ENCODE assay signal across 8 mouse cellular contexts in the genomic region with DNA sequence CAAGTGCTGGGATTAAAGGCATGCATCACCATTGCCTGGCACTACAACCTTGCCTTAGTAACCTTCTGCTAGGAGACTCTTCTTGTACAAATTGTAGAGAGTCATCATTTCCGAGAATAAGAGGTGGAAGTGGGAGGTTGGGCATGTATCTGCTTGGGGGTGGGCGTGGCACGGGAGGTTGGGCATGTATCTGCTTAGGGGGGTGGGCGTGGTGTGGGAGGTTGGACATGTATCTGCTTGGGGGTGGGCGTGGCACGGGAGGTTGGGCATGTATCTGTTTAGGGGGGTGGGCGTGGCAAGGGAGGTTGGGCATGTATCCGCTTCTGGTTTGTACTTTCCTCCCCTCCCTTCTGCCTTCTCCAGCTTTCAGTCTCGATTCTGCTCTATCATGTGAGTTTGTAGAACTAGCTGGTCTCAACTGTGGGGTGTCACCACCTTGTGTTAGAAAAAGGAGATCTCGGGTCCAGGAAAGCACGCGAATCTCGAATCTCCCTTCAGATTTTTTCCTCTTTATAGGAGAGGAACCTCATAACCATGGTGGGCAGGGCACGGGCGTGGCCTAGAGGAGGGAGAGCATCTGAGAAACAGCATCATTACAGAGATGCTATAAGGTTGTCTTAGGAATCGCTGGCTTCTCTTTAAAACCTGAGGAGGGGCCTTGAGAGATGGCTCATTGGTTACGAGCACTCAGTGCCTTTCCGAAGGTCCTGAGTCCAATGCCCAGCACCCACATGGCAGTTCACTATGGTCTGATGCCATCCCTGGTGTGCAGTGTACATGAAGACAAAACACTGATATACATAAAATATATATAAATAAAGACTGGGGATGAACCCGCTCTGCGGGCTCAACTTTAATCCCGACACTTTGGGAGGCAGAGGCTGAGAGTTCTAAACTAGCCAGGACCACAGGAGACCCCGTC. TPM values are rescaled to one million over a fixed set of nuclear protein-coding genes. Genes with fewer than 3 reads are reported as not detected.
DNase-seq lines count a peak whose midpoint lies in the region; ATAC-seq and TF ChIP-seq lines count a peak whose summit lies in the region.

No protein-coding gene starts in this region.

- peak overlapping the region; percentile 64 for H3K9ac ChIP-seq in ES-Bruce4 (ENCODE audit: low read depth, poor library complexity, severe bottlenecking)
- no peak overlapping the region for H3K9ac ChIP-seq in hindbrain, embryonic 14.5 days

- H3K4me3 ChIP-seq in ES-Bruce4 (ENCODE audit: low read depth, low read length), result peak overlapping the region; percentile 59
- H3K4me3 ChIP-seq in hindbrain, embryonic 14.5 days (replicated peaks; ENCODE audit: low read length), result peak overlapping the region; percentile 18

- intact Hi-C loops in left cerebral cortex, postnatal 4 days (cut with DNase I), result no loop called here

- H3K4me1 ChIP-seq in ES-Bruce4 (ENCODE audit: control insufficient read depth, insufficient read depth, low read length), result peaks cover 5% of the 10 kb centered on the region
- peaks cover 2% of the 10 kb centered on the region; the same call in 1 of the 2 replicates for H3K4me1 ChIP-seq in hindbrain, embryonic 14.5 days (replicated peaks; ENCODE audit: control insufficient read depth, insufficient read depth, low read length)

- peak; percentile 58 for DNase-seq in brain, adult 2 months (ENCODE audit: low read depth, low spot score)
- DNase-seq in gastrocnemius, adult 18-20 months (ENCODE audit: low spot score), result peak; percentile 51
- DNase-seq in hindbrain, embryonic 14.5 days (ENCODE audit: low spot score), result no peak
- DNase-seq in left cerebral cortex, postnatal 4 days, result peak; percentile 58
- peak; percentile 77 for DNase-seq in mesoderm, embryonic 11.5 days (ENCODE audit: low read depth, low spot score)
- DNase-seq in right cerebral cortex, postnatal 4 days, result peak; percentile 45
- DNase-seq in yolk sac, embryonic 10.5 days (ENCODE audit: low spot score), result peak; percentile 86

- ATAC-seq in hindbrain, embryonic 14.5 days (ENCODE audit: low FRiP score), result 0 out of 2 replicates have a peak, but pooled peaks have one; percentile 48

- H3K4me2 ChIP-seq in hindbrain, embryonic 14.5 days (replicated peaks), result peak overlapping the region; percentile 49

- TF ChIP-seq CTCF in ES-Bruce4 (IDR thresholded peaks at IDR 0.05; ENCODE audit: low read depth, low read length), result no peak

- H3K36me3 ChIP-seq in ES-Bruce4 (ENCODE audit: control insufficient read depth, insufficient read depth, low read length, poor library complexity, severe bottlenecking), result no peaks in the 10 kb centered on the region
- H3K36me3 ChIP-seq in hindbrain, embryonic 14.5 days (replicated peaks; ENCODE audit: control insufficient read depth, insufficient read depth), result no peaks in the 10 kb centered on the region

- WGBS in hindbrain, embryonic 14.5 days, result 6% methylated on average over 22 of the region's 22 CpGs

- no peaks in the 10 kb centered on the region for H3K9me3 ChIP-seq in ES-Bruce4 (replicated peaks; ENCODE audit: control insufficient read depth, insufficient read depth, low read length, poor library complexity, severe bottlenecking)
- no peaks in the 10 kb centered on the region for H3K9me3 ChIP-seq in hindbrain, embryonic 14.5 days (ENCODE audit: control insufficient read depth, low read length)

- H3K27me3 ChIP-seq in ES-Bruce4 (ENCODE audit: control insufficient read depth, insufficient read depth, low read length, poor library complexity, severe bottlenecking), result no peaks in the 10 kb centered on the region
- H3K27me3 ChIP-seq in hindbrain, embryonic 14.5 days (ENCODE audit: control insufficient read depth, insufficient read depth, low read length), result no peaks in the 10 kb centered on the region

- H3K27ac ChIP-seq in ES-Bruce4 (ENCODE audit: insufficient read depth, low read length), result peak overlapping the region; percentile 74
- H3K27ac ChIP-seq in hindbrain, embryonic 14.5 days, result peak overlapping the region; percentile 35; the same call in 1 of the 2 replicates

- TF ChIP-seq EP300 in ES-Bruce4 (IDR thresholded peaks at IDR 0.05; ENCODE audit: insufficient read depth, low read depth, low read length), result 0 out of 2 replicates have a peak, but pooled peaks have one; percentile 20

- TF ChIP-seq POLR2A in ES-Bruce4 (IDR thresholded peaks at IDR 0.05; ENCODE audit: insufficient read depth, low read length), result no peak

RNA-seq across cellular contexts. Expression of gene D17Wsu92e, which starts 5.8 kb away (rescaled TPM):
- 90.6 and 95.0 TPM in 2 replicates for polyA plus RNA-seq in ES-Bruce4 (2011; ENCODE audit: insufficient read depth, insufficient read length, low read depth, missing spikeins)
- total RNA-seq in gastrocnemius, adult 18-20 months (2021), result 100 to 1,000 TPM; 211 to 222 TPM
- 11.1 and 12.2 TPM in 2 replicates for polyA plus RNA-seq in hindbrain, embryonic 14.5 days (2014; fragmentation: Nextera tagmentation; extraction: Ambion mirVana)
- 10 to 100 TPM; 90.2 to 90.3 TPM for total RNA-seq in left cerebral cortex, postnatal 4 days (2021)

RNA-seq across cellular contexts. Expression of gene Snrpc, which starts 11.7 kb away (rescaled TPM):
- 266 and 268 TPM in 2 replicates for polyA plus RNA-seq in ES-Bruce4 (2011; ENCODE audit: insufficient read depth, insufficient read length, low read depth, missing spikeins)
- total RNA-seq in gastrocnemius, adult 18-20 months (2021), result 10 to 100 TPM; 66.9 to 69.7 TPM
- polyA plus RNA-seq in hindbrain, embryonic 14.5 days (2014; fragmentation: Nextera tagmentation; extraction: Ambion mirVana), result 202 and 223 TPM in 2 replicates
- total RNA-seq in left cerebral cortex, postnatal 4 days (2021), result 100 to 1,000 TPM in 1 of 2 experiments, 10 to 100 TPM in 1; 97.7 to 108 TPM

RNA-seq across cellular contexts. Expression of gene Uhrf1bp1, which starts 30.0 kb away (rescaled TPM):
- polyA plus RNA-seq in ES-Bruce4 (2011; ENCODE audit: insufficient read depth, insufficient read length, low read depth, missing spikeins), result 18.4 and 22.3 TPM in 2 replicates
- 10 to 100 TPM; 23.7 to 26.1 TPM for total RNA-seq in gastrocnemius, adult 18-20 months (2021)
- polyA plus RNA-seq in hindbrain, embryonic 14.5 days (2014; fragmentation: Nextera tagmentation; extraction: Ambion mirVana), result 8.2 and 8.9 TPM in 2 replicates
- total RNA-seq in left cerebral cortex, postnatal 4 days (2021), result 10 to 100 TPM; 25.6 to 29.4 TPM
